Mouse (Mus musculus): ENCODE measurements around the gene Tmem144.

The Tmem144 gene

GRCm38 (mm10) chr3:79808530-79809179 is 43.9 kb downstream of the Tmem144 start:
- DNase-seq, result no peak

GRCm38 (mm10) chr3:79800761-79801160 is 51.8 kb downstream of the Tmem144 start:
- DNase-seq, result peak; percentile 72 to 73

- no peak for DNase-seq
Observed at GRCm38 (mm10) chr3:79792307-79792706, 60.3 kb downstream of the Tmem144 start.

GRCm38 (mm10) chr3:79790324-79790723 is 62.2 kb downstream of the Tmem144 start:
- no peak for DNase-seq

GRCm38 (mm10) chr3:79789554-79789953 is 63.0 kb downstream of the Tmem144 start:
- DNase-seq, result no peak

- DNase-seq, result no peak
Observed at GRCm38 (mm10) chr3:79788959-79789358, 63.6 kb downstream of the Tmem144 start.

GRCm38 (mm10) chr3:79784362-79784736 is 68.2 kb downstream of the Tmem144 start:
- DNase-seq, result no peak

- no peak for DNase-seq
Observed at GRCm38 (mm10) chr3:79783630-79784361, 68.8 kb downstream of the Tmem144 start.

- DNase-seq, result no peak
Observed at GRCm38 (mm10) chr3:79772701-79773100, 79.9 kb downstream of the Tmem144 start.

Measured in kidney, adult 8-10 months (tissue).